Mouse (Mus musculus): ENCODE measurements around the gene Zfp81.

DNA sequence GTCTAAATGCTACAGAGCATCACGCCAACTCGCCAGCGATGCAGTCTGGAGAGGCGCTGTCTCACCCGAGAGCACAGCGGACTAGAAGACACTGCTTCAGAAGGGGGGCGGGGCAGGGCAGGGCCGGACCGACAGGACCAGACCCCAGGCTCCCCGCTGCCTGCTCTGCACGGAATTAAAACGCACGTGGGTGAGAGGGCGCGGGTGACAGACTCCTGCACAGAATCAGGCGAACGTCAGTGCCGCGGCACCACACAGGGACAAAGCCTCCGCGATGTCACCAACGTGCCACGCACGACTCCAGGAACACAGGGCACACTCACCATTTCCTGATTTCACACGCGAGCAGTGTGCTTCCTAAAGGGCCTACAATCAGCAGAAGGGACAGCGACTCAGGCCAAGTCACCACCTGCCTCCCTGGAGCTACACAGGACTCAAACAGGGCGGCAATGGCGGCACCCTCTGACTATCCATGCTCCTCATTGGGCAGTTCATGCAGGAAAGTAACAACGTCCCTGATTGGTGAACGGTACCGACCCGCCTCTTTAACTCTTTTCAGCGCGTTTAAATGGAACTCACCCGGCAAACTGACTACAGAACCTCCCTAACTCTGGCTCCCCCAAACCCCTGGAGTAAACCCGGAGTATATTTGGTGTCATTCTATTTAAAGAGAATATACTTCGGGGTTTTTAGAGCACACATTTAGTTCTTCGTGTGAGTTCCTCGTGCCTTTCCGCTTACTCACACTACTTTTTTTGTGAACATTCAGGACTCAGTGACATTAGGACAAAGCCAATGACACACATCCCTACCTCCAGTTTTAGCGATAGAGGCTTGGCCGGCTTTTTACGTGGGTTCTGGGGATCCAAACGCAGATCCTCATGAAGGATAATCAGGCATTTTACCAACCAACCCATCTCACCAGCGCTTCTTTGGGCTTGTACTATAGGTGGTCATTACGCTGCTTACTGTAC is at the start of gene Zfp81:
- TF ChIP-seq CHD2 (IDR thresholded peaks at IDR 0.05; ENCODE audit: low read depth, low read length), result peak; percentile 79
- TF ChIP-seq ZNF384 (IDR thresholded peaks at IDR 0.05; ENCODE audit: low read depth, low read length), result no peak
- no peak for TF ChIP-seq MAFK (IDR thresholded peaks at IDR 0.05; ENCODE audit: insufficient read depth, low read depth, low read length)

Measured in ES-E14 (cell line).